Comparison of ENCODE assay signal across 20 mouse cellular contexts in genomic region chr3:126541105-126541504, GRCm38 (mm10). TPM values are rescaled to one million over a fixed set of nuclear protein-coding genes. Genes with fewer than 3 reads are reported as not detected.
A peak's percentile ranks its signal among the peaks of the same experiment; 100 is the strongest.
DNase-seq lines count a peak whose midpoint lies in the region; ATAC-seq and TF ChIP-seq lines count a peak whose summit lies in the region.
"Had no signal": no experiment of that assay in that cellular context is flagged by ENCODE, and none has a peak within 500 bp of the region (broad histone marks: within the 10 kb centered on the region; RNA-seq: fewer than 3 reads in every experiment).

No protein-coding gene starts in this region.

- no peaks in the 10 kb centered on the region for H3K4me1 ChIP-seq in lung, embryonic 14.5 days (ENCODE audit: insufficient read depth)
- no peaks in the 10 kb centered on the region for H3K4me1 ChIP-seq in liver, embryonic 12.5 days

- H3K36me3 ChIP-seq in lung, embryonic 14.5 days (ENCODE audit: insufficient read depth) = no peaks in the 10 kb centered on the region
- H3K36me3 ChIP-seq in liver, embryonic 12.5 days = no peaks in the 10 kb centered on the region
- H3K36me3 ChIP-seq: heart, embryonic 10.5 days; limb, embryonic 12.5 days had no signal

- ATAC-seq in lung, embryonic 14.5 days (ENCODE audit: insufficient read depth) = no peak
- no peak for ATAC-seq in liver, embryonic 12.5 days
- ATAC-seq: activated CD4-positive, CD25-positive, alpha-beta regulatory T cell, adult 4 months; CD4-positive, CD25-positive, alpha-beta regulatory T cell, adult 4 months; hindbrain, postnatal 0 days had no signal

- no peaks in the 10 kb centered on the region for H3K9me3 ChIP-seq in lung, embryonic 14.5 days (ENCODE audit: low read depth, low read length)
- H3K9me3 ChIP-seq in liver, embryonic 12.5 days (replicated peaks) = no peaks in the 10 kb centered on the region
- H3K9me3 ChIP-seq: heart, embryonic 10.5 days; limb, embryonic 12.5 days had no signal

- WGBS in lung, embryonic 14.5 days = 62% methylated on average over 4 of the region's 4 CpGs
- 76% methylated on average over 4 of the region's 4 CpGs for WGBS in liver, embryonic 12.5 days (ENCODE audit: insufficient replicate concordance)

- DNase-seq in frontal cortex, adult 2 months (ENCODE audit: extremely low spot score in 1 of 2, low spot score in 1 of 2) = peak; percentile 14 to 38
- DNase-seq in frontal cortex, postnatal 10 days (ENCODE audit: low spot score in 2 of 2) = no peak
- peak; percentile 21 for DNase-seq in lung, embryonic 14.5 days
- no peak for DNase-seq in lung, postnatal 25 days (ENCODE audit: low spot score)
- DNase-seq in adrenal gland, postnatal 14 days = peak; percentile 29
- DNase-seq in telencephalon, adult 2 months (ENCODE audit: low read depth, low spot score) = peak; percentile 41
- DNase-seq: cerebellum, adult 9-11 months; embryo, embryonic 11 days; heart, postnatal 36 days; kidney, adult 2 months; kidney, postnatal 36 days; lung, adult 2 months; midbrain, embryonic 14.5 days; thymus, postnatal 4 days had no signal

- no peak overlapping the region for H3K9ac ChIP-seq in lung, embryonic 14.5 days
- H3K9ac ChIP-seq in liver, embryonic 12.5 days = no peak overlapping the region
- H3K9ac ChIP-seq: limb, embryonic 12.5 days had no signal

- TF ChIP-seq CTCF in lung, embryonic 14.5 days (IDR thresholded peaks at IDR 0.05; ENCODE audit: low read depth) = no peak

- no peaks in the 10 kb centered on the region for H3K27me3 ChIP-seq in lung, embryonic 14.5 days (ENCODE audit: insufficient read depth, low read length)
- H3K27me3 ChIP-seq in liver, embryonic 12.5 days (replicated peaks) = no peaks in the 10 kb centered on the region
- H3K27me3 ChIP-seq: limb, embryonic 12.5 days had no signal

- H3K27ac ChIP-seq in lung, embryonic 14.5 days (ENCODE audit: low read depth) = no peak overlapping the region
- H3K27ac ChIP-seq in liver, embryonic 12.5 days = no peak overlapping the region
- H3K27ac ChIP-seq: heart, embryonic 10.5 days; hindbrain, postnatal 0 days; limb, embryonic 12.5 days had no signal

- H3K4me3 ChIP-seq in lung, embryonic 14.5 days (ENCODE audit: low read depth, low read length) = no peak overlapping the region
- H3K4me3 ChIP-seq in liver, embryonic 12.5 days = no peak overlapping the region
- H3K4me3 ChIP-seq: heart, embryonic 10.5 days; limb, embryonic 12.5 days had no signal

- no peak overlapping the region for H3K4me2 ChIP-seq in lung, embryonic 14.5 days
- H3K4me2 ChIP-seq in liver, embryonic 12.5 days = no peak overlapping the region
- H3K4me2 ChIP-seq: limb, embryonic 12.5 days had no signal

RNA-seq across cellular contexts. Expression of gene Camk2d, which starts 55.0 kb away (rescaled TPM):
- polyA plus RNA-seq in frontal cortex, adult 2 months (2012; rRNA removed) = 91.7 and 142 TPM in 2 replicates
- polyA plus RNA-seq in lung, embryonic 14.5 days (2014; fragmentation: Nextera tagmentation; extraction: Ambion mirVana) = 43.2 and 44.8 TPM in 2 replicates
- total RNA-seq in adrenal gland, postnatal 14 days (2021) = 78.9 and 95.8 TPM in 2 replicates
- polyA plus RNA-seq in liver, embryonic 12.5 days (2016; fragmentation: Nextera tagmentation; extraction: Ambion mirVana) = 6.3 and 7.1 TPM in 2 replicates

Comparison
In these comparisons a context has a peak if more than half of its experiments do, and no peak if none do; other contexts are left out.
1. DNase-seq: peak in frontal cortex, adult 2 months (2 of 2), lung, embryonic 14.5 days (single experiment), adrenal gland, postnatal 14 days (single experiment) and telencephalon, adult 2 months (single experiment); none in frontal cortex, postnatal 10 days (0 of 2) and lung, postnatal 25 days (single experiment).